Mouse (Mus musculus) lung, postnatal 36 days (tissue): ENCODE data around the gene Shb.

Source experiments
- DNase-seq: peaks from one replicate; pipeline ENCODE4 v3.0.0; 2022; ENCODE audit warnings: mixed read lengths

Gene Shb

DNA sequence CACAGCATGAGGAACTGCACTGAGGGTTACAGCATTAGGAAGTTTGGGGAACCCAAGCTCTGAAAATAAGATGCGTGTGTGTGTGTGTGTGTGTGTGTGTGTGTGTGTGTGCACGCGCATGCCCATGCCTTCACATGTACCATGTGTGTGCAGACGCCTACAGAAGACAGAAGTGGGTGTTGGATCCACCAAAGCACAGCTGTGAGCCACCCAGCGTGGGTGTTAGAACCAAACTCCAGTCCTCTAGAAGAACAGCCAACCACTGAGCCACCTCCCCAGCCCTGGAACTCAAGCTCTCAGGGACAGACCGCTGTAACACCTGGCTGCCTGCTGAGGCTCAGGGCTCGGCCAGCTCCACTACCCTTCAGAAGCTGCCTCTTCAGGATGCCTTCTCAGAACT is 83.8 kb downstream of the Shb start:
- DNase-seq: no peak

DNA sequence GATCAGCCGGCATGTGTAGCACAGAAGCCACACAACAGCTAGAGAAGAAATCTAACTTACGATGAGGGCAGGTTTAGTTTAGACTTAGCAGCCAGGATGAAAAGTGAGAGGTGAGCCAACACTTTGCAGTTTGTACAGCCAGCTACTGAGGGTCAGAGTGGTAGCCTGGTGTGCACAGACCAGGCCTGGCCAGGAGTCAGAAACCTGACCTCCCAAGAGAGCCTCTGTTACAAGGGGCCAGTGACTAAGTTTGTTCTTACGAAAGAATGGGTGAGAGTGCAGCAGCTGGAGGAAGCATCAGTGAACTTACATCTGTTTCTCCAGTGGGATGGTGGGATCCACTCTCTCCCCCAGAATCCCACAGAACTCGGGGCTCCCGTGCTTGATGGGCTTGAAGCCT is 85.1 kb downstream of the Shb start:
- peak; percentile 49 for DNase-seq

DNA sequence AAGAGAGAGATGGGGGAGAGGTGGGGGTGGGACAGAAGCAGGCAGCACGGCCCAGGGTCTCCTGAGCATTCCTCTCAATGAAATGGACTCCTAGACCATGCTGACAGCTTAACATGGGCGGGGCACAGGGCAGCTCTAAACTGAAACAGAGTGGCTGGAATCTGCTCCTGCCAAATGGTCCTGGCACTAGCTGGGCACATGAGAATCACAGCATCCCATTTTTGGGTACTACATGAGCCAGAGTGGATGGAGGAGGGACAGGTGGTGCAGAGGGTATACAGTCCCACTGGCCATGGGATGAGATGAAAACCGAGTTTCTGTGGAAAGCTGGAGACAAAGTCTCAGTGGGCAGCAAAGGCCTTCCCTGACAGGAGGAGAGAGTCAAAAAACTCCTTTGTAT is 87.0 kb downstream of the Shb start:
- no peak for DNase-seq

DNA sequence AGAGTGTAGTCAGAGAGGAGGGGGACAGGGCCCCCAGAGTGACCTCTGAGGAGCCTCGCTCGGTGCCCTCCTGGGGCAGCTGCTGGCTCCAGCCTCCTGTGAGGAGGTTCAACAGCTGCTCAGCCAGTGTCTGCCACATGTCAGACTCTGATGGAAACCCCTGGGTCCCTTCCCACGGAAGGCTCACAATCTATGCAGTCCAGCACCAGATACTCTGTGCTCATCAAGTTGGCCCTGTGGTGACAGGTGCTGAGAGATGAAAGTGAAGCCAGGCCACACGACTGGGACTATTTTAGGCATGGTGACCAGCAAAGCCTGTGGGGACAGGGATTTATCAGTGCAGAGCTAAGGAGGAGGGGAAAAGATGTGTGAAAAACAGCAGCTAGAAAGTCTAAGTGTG is 87.5 kb downstream of the Shb start:
- no peak for DNase-seq

DNA sequence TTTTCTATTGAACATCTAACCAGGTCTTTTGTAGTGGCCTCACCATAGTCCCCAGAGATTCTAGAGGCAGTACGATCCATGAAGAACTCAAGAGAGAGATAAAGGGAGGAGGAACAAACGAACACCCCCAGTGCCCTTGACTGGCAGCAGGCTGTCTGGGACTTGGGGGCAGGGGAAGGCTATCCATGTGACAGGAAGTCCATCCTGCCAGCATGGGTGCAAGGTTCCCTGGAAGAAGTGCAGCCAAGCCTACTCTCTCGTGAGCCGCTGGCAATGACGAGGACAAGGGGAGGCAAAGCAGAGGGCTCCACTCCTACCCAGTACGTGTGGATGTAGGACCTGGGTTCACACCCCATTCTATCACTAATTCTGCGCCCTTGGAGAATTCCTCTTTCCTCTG is 88.6 kb downstream of the Shb start:
- DNase-seq: no peak

DNA sequence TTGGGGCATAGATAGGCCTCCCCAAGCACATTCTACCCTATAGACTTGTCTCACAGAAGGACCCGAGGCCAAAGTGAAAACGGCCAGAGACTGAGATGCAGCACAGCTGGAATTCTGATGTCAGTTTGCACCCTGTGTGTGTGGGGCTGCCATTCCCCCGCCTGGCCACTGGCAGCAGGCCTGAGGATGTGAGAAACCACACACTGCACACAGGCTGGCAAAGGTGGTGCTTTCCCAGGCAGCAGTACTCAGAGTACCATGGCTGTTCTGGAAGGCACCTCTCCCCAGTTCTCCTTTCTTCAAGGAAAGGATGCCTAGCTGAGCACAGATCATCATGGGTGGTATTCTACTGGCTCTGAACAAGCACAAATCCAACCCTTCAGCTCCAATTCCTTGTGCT is 90.0 kb downstream of the Shb start:
- no peak for DNase-seq

DNA sequence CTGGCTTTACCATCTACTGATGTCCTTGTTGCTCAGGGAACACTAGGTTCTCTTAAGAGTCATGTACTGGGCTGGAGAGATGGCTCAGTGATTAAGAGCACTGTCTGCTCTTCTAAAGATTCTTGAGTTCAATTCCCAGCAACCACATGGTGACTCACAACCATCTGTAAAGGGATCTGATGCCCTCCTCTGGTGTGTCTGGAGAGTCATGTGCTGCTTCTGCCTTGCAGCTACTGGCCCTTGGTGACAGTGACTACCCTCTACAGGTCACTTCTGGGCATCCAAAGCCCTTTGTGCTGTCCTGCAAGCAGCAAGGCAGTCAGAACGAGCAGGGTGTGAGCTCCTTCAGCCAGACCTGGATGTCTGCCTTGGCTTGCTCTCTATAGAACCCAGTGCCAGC is 90.5 kb downstream of the Shb start:
- no peak for DNase-seq

DNA sequence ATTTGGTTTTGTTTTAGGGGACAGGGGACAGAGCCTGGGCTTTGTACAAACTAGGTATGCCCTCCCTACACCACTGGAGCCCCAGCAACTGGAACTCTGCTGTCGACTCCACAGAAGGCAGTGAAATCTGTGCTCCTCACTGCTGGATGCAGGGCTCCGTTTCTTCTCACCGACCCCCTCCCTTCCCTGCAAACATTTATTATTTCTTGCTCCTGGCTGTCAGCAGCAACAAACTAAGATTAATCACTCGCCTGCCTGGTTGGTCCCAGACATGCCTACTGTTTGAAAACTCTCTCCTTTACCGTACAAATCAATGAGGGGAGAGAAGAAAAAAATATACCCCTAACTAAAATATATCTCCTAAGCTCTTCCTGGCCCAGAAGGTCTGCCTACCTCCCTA is 93.0 kb downstream of the Shb start:
- DNase-seq: no peak

DNA sequence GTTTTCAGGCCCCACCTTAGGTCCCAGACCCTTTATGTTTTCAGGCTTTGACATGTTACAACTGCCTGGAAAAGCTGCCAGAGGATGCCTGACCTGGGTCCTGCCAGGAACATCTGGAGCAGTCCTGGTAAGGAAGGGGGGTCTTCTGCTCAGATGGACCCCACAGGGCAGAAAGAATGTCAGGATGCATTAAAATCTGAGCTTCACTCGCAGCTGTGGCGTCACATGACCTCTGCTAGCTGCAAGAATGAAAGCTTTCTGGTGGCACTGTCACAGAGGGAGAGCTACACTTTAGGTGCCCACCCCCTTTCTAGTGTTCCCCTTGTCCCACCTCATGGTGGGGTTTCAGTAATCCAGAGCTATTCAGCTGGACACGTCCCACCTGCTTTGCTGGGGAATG is 95.3 kb downstream of the Shb start:
- no peak for DNase-seq

DNA sequence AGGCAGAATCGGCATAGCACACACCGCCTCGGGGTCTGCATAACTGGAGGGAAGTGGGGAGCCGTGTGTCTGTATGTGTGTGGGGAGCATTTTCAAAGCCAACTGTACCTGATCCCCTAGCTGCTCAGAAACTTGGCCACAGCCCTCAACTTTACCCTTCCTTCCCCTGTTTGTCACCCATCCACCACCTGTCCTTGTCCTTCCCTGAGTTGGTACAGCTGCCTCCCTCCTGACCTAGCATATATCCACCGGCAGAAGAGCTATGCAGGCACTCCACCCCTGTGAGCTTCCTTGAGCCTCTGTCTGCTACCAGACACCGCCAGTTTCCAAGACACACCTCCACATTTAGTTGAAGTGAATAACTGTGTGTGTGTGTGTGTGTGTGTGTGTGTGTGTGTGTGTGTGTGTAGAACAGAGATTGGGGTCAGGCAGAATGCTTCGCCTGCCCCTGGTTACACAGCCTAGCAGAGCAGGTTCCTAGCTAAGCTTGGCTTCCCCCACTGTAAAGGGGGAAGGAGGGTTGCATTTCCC is 95.8 kb downstream of the Shb start:
- DNase-seq: no peak

DNA sequence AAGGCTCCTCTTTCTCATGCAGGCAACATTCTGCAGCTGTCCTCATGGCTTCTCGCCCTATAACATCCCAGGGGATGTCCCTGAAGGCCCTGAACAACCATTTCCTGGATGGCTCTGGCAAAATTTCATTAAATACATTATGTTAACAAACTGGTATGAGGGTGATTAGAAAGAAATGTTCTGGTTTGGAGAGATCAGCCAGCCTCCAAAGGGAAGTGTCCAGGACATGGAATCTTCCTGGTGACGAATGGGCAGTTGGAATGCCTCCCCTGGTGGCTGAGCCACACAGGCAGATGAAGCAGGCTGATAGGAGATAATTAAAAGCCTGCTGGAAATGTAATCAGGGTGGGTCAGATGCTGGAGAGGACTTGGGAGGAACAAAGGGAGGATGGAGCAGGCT is 96.4 kb downstream of the Shb start:
- DNase-seq: peak; percentile 41

DNA sequence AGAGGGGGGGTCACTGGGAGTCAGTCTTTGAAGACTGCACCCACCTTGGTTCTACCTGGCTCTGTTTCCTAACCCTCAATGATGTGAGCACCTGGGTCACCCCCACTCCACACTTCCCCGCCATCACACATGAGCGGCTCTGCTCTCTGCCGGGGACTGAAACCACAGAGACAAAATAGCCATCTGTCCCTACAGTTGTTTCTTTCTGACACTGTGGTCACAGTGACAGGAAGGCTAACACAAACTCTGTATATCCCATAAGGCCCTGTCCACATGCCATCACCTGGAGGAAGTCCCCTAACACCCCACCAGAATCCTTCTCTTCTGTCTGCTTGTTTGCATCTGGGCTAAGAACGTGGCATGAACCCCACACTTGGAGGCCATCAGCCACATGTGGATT is 97.6 kb downstream of the Shb start:
- no peak for DNase-seq

DNA sequence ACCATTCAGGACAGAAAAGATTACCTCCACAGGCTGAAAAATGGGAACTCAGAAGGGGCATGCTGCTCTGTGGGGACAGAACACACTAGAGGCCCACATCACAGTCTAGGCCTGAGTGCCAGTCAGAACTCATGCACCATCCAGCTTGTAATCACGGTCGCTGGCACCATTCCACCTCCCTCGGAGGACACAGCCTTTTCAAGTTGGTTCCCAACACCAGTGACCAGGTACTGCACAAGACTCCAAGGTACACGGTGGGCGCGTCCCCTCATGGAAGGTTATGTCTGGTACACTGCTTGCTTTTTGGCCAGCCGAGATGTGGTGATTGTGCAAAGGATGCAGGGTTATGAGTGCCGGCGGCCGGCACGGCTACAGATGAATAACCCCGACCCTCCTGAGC is 98.2 kb downstream of the Shb start:
- no peak for DNase-seq

DNA sequence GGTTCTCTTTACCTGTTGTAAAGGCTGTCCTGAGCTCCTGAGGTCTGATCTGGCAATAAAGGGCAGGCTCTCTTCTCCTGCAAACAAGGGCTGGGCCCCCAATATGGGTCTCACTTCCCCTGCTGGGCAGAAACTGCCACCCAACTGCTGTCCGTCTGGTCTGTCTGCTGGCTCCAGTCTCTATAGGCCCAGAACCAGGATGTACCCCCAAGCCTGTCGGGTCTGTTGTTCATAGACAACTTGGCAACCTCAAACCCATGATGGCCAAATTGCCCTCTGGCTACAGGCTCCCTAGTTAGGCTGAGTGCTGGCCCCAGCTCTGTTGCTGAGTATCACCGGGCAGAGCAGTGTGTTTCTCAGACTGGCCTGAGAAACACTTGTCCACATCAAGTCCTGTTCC is 100.5 kb downstream of the Shb start:
- DNase-seq: no peak

DNA sequence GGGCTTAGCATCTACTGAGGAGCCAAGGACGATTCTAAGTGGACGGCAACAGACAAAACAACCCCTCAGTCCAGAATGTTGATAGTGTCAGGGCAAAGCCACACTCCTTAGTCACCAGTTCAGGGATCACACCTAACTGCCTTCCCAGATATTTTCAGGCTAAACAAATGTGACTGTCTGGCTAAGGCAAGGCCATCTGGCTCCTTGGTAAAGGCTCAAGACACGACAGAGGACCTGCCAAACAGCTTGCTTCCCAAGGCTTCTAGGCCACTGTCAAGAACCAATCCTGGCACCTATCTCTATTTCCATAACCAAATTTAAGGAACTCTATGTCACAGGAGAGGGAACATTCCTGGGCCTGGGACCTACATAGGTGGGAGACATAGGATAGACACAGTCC is 101.0 kb downstream of the Shb start:
- no peak for DNase-seq

DNA sequence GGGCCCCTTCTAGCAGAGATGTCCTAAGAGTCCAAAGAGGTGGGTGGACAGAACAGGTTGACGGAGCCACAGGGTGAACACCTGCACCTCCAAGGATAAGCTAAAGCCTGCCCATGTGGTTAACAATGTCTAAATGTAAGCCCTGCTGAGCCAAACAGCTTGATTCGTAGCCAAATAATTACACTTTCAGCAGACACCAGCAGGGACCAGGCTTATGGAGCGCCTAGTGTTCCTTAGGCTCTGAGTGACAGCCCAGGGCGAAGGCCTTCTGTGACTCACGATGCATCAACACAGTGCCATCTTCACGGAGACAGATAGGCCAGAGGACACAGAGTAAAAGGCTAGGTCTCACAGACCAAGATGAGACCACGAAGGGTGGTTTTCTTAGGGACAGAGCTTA is 102.8 kb downstream of the Shb start:
- DNase-seq: no peak

DNA sequence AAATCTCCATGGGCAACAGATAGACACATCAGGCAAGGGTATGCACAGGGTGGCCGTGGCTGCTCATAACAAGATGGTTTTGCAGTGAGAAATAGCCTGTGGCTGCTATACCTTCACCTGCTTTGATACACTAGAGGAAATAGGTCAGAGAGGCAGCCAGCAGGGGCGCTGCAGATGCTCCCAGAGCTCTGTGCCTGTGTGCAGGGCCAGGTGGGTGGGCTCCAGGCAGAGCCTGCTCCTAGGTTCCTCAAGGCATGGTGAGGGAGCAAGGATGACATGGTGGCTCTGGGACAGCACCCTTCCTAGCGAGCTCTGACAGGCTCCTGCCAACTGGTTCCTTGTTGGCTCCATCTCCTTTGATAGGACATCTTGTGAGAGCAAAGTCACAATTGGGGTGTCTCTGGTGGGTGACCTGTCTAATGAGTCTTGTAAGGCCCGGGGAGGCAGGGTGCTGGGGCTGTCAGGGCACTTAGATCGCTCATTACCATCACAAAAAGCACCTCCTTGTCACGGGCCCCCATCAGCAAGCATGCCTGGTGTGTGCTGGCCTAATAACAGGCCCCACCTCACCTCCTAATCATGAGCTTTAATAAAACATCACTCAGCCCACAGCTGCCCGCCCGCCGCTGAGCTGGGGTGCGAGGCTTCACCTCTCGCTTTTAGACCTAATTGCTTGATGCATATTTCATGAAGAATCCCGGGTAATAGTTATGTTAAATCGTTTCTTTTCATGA is 105.4 kb downstream of the Shb start:
- DNase-seq: peak; percentile 43

DNA sequence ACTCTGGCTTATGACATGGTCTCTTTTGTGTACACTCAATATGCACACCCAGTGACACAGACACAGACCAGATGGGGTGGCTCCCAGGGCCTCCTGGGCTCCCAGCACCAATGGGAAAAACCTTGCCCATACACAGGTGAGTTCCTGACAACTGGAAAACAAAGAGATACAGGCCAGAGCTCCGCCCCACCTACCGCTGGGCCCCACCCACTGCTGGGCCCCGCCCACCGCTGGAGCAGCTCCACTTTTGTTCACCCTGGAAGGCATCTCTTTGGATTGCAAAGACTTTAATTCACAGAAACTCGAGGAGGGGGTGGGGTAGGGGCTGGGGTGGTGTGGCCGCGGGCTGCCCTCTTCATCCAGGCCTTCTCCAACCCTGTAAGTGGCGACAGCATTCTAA is 108.9 kb downstream of the Shb start:
- peak; percentile 40 for DNase-seq

DNA sequence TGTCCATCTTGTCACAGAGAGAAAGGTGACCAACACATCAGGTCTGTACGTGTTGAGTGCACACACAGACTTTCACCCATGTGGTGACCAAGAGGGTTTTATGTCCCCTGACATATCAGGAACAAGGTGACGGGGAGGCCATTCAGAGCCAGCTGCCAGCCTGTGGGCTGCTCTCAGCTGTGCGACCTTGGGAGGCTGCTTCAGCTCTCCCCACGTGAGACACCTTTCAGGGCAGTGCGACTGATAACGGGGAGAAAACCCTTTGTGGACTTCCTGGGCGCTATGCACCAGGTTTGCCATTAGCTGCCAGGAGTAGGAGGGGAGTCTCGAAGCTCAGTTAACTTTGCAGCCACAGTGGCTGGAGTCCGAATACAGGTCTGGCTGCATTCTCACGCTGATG is 109.6 kb downstream of the Shb start:
- no peak for DNase-seq

DNA sequence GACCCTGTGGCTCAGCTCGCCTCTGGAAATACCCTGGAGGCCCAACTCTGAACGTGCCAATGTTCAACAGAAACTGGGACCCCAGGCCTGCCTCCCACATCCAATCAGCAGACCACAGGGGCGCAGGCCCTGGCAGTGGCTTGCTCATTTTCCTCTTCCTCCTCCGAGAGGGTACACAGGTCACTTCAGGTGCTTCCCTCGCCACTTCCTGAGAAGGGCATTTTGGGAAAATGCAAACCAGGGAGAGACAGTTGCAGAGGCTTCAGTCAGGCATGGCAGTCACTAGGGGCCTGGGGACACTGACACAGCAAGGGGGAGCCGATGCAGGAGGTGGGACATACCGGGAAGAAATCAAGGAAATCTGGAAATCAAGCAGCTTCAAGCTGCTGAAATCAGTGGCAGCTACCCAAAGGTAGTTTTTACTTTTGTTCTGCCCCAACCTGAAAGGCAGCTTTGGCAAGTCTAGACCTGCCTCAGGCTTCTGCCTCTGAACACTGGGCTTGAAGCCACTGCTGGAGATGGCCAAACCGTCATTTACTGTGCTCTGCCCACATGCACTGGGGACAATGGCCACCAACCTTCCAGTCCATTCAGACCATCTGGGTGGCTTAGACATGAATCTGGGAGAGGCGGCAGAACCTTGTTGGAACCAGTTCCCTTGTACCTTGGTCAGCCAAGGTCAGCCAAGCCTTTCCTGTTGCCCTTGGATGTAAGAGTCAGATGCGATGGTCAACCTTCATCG is 110.6 kb downstream of the Shb start:
- no peak for DNase-seq

DNA sequence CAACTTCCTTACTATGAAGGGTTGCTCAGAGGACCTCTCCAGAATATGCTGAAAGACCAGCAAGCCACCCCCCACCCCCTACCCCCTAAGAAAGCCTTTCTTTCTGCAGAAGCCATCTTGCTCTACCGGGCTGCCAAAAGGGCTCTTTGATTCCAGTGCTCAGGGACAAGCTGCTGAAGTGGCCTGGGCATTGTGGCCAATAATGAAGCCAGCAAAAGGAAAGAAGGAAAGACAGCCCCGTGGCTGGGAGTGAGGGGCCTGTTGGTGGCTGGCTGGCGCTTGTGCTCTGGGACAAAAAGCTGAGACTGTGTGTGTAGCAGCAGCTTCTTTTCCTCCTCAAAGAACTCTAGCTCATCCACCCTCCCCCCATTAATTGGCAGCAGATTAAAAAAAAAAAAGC is 111.5 kb downstream of the Shb start:
- DNase-seq: no peak

DNA sequence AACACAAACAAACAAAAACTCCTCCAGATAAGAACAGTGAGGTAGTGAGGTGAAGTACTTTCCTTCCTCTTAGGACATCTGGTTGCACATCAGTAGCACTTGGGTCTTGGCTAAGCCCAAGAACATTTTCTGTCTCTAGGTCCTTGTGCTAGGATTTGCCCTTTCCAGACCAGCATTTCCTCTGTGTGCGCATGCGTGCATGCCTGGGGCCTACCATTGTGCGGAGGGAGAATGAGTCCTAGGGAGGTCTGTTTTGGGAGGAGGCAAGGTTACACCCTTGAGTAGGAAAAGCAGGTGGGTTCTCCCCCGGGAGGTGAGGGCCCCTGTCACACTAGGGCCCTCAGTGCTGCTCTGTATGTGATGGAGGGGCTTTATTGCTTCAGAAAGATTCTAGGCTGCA is 113.2 kb downstream of the Shb start:
- DNase-seq: no peak

DNA sequence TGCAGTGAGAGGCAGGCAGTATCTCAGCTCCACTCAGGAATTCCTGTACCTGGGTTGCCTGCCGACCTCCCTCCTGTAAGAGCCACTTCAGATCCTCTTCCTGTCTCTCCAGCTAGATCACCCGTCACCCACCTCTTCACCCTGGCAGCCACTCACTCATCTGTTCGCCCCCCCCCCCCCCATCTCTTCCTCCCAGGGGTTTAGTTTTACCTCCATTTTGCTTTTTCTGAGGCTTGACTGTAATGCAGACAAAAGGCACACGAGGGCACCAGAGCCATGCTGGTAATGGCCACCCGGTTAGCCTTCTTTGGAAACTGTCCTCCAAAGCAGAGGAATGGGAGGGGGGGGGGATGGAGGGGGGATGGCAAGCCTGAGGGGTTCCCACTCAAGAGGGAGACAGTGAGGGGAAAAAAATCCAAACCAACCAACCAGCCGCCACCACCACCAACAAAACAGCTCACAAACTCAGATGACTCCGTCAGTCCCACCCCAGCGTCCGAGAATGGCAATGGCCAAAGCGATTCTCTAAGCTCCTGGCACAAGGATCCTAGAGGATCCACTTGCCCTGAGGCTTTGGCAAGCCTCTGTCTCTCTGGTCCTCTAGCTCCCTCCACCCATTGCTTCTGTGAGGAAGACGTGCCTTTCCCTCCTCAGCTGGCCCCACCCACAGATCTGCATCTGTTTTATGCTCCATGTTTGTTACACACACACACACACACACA is 113.9 kb downstream of the Shb start:
- peak; percentile 83 for DNase-seq

DNA sequence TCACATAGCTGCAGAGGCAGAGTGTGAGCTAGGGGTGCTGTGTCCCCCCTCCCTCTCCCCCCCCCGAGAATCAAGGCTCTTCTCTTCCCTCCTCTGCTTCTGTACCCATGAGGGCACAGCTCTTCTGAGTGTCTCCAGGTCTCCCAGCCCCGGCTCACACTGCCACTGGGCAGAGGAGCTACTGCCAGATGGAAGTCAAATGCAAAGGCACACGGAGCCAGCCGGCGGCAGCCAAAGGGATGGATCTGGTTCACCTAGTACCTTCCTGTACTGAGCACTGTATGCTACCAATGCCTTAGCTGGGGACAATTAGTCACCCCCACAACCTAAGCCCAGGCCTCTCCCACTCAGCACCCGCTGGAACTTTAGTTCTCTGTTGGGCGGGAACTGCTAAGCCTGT is 116.0 kb downstream of the Shb start:
- DNase-seq: no peak
